Mouse (Mus musculus) megakaryocyte, embryonic 14.5 days (primary cell): ENCODE measurements around the gene Arpc5.

Experiments used
- FLI1 ChIP-seq: IDR thresholded peaks from 2 replicates; pipeline ENCODE4 v1.6.1; 2012; ENCODE audit warnings: low read length, inconsistent platforms, mixed read lengths
- GATA1 ChIP-seq: IDR thresholded peaks from 3 replicates; pipeline ENCODE4 v1.6.1; 2012; ENCODE audit warnings: mixed read lengths, low read length, inconsistent platforms, borderline replicate concordance

DNA sequence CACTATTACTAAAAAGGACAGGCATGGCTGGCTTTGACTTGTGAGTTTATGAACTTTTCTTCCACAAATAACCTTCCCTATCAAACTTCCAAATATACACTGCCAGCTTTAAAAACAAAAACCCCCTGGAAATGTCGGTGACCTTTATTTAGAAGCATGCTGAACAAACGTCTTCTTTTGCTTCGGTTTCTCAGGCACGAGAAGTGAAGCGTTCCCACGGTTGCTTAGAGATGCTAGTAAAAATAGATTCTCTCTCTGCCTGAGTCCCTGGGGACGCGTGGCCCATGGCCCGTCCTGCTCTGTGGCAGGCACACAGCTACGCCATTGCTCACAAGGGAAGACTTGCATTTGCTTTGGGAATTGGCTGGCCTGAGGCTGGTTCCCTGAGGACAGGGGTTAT, 51.5 kb downstream of the Arpc5 start:
- TF ChIP-seq FLI1 (no peak), GATA1 (no peak)
